Mouse (Mus musculus): Measurements from ENCODE around the gene Ankrd55.

DNA sequence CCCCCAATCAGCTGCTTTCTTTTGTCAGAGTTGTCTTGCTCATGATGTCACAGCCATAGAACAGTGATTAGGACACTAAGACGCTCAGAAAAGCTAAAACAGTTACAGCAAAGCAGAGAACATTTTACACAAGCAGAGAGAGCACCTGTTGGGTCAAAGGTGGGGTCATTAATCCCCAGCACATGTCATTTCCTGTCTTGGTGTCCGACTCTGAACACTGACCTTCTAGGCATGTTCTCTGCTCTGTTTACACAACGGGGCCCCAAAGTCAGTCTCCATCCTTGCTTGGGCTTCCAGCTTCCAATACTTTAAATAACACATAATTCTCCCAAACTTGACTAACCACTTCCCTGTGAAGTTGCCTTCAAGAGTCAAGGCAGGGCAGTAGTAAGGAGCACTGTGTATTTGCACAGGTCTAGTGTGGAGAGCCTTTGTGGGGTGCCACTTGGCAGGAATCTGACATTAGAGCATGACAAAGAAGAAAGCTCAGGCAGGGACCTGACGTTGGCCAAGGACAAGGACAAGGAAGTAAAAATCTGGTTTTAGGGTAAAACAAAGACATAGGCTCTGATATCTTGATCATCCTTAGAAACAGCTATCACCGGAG is 123.1 kb downstream of the Ankrd55 start:
- TF ChIP-seq CHD2 (IDR thresholded peaks at IDR 0.05; ENCODE audit: low read depth, low read length) (no peak), MAFK (IDR thresholded peaks at IDR 0.05; ENCODE audit: insufficient read depth, low read depth, low read length) (no peak)
